Comparison of ENCODE assay signal across 21 mouse cellular contexts in the genomic region with DNA sequence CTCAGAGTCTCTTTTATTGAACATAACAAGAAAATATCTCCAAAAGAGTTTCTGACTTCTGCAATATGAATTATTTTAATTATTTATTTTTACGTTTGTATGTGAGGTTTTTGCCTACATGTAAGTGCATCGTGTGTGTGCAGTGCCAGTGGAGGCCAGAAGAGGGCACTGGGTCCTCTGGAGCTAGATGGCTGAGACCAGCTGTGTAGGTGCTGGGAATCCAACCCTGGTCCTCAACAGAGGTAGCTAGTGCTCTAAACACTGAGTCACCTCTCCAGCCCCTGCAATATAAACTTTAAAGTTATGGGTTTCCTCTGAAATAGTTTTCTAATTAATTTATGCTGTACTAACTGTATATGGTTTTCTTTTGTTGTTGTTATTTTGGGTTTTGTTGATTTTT. TPM values are rescaled to one million over a fixed set of nuclear protein-coding genes. Genes with fewer than 3 reads are reported as not detected.
DNase-seq lines count a peak whose midpoint lies in the region; ATAC-seq and TF ChIP-seq lines count a peak whose summit lies in the region.
"Had no signal": no experiment of that assay in that cellular context is flagged by ENCODE, and none has a peak within 500 bp of the region (broad histone marks: within the 10 kb centered on the region; RNA-seq: fewer than 3 reads in every experiment).

No protein-coding gene starts in this region.

- no peak overlapping the region for H3K9ac ChIP-seq in liver, adult 2 months (ENCODE audit: low read depth, low read length)
- H3K9ac ChIP-seq: embryonic facial prominence, embryonic 12.5 days; forebrain, embryonic 15.5 days; hindbrain, embryonic 14.5 days had no signal

- no peak for DNase-seq in gastrocnemius, adult 2 months
- DNase-seq in gastrocnemius, postnatal 36 days, result no peak
- DNase-seq in liver, adult 2 months (ENCODE audit: extremely low read depth, low read depth, low spot score), result no peak
- DNase-seq in liver, result no peak
- DNase-seq in testis, postnatal 14 days (ENCODE audit: low spot score), result no peak
- DNase-seq in left cerebral cortex, postnatal 10 days (ENCODE audit: extremely low spot score in 1 of 2, low spot score in 2 of 2), result no peak
- DNase-seq: adrenal gland, postnatal 10 days; B cell, adult 2 months; cerebellum, adult 11 months; cerebellum, adult 8-10 months; cerebellum, postnatal 14 days; gastrocnemius, postnatal 10 days; heart, postnatal 10 days had no signal

- ATAC-seq in inflammation-experienced regulatory T-cells, adult 6 months, result no peak
- ATAC-seq: CD4-positive, CD25-positive, alpha-beta regulatory T cell, adult 4 months; forebrain, embryonic 15.5 days had no signal

- 93% methylated on average over 2 of the region's 2 CpGs for WGBS in liver, adult 2 months

- H3K4me1 ChIP-seq in liver, adult 2 months (ENCODE audit: control insufficient read depth, insufficient read depth, low read length), result no peaks in the 10 kb centered on the region
- H3K4me1 ChIP-seq in testis, adult 2 months (ENCODE audit: control insufficient read depth, insufficient read depth, low read length), result no peaks in the 10 kb centered on the region
- H3K4me1 ChIP-seq: embryonic facial prominence, embryonic 12.5 days; forebrain, embryonic 15.5 days had no signal

- no peaks in the 10 kb centered on the region for H3K36me3 ChIP-seq in liver, adult 2 months (ENCODE audit: control insufficient read depth, insufficient read depth, low read length)
- no peaks in the 10 kb centered on the region for H3K36me3 ChIP-seq in testis, adult 2 months (ENCODE audit: control insufficient read depth, insufficient read depth, low read length)
- H3K36me3 ChIP-seq: embryonic facial prominence, embryonic 12.5 days; forebrain, embryonic 15.5 days had no signal

- TF ChIP-seq POLR2A in liver, adult 2 months (IDR thresholded peaks at IDR 0.05; ENCODE audit: extremely low read depth, insufficient read depth, low read length), result no peak
- no peak for TF ChIP-seq POLR2A in testis, adult 2 months (IDR thresholded peaks at IDR 0.05; ENCODE audit: control insufficient read depth, low read depth, low read length)

- H3K27me3 ChIP-seq in liver, adult 2 months (ENCODE audit: control insufficient read depth, insufficient read depth, low read length), result peaks cover 2% of the 10 kb centered on the region; the same call in 1 of the 2 replicates
- H3K27me3 ChIP-seq in testis, adult 2 months (ENCODE audit: control insufficient read depth, insufficient read depth, low read length), result no peaks in the 10 kb centered on the region
- H3K27me3 ChIP-seq: embryonic facial prominence, embryonic 12.5 days; forebrain, embryonic 15.5 days had no signal

- no peak overlapping the region for H3K27ac ChIP-seq in gastrocnemius, adult 2 months
- H3K27ac ChIP-seq in liver, adult 2 months (replicated peaks; ENCODE audit: insufficient read depth, low read depth, low read length), result no peak overlapping the region
- no peak overlapping the region for H3K27ac ChIP-seq in testis, adult 2 months (ENCODE audit: control insufficient read depth, insufficient read depth, low read depth, low read length)
- H3K27ac ChIP-seq: embryonic facial prominence, embryonic 12.5 days; forebrain, embryonic 15.5 days; hindbrain, embryonic 14.5 days had no signal

- TF ChIP-seq CTCF in gastrocnemius, adult 2 months (IDR thresholded peaks at IDR 0.05), result 0 out of 2 replicates have a peak, but pooled peaks have one; percentile 6
- TF ChIP-seq CTCF in liver, adult 2 months (IDR thresholded peaks at IDR 0.05; ENCODE audit: low read depth, low read length), result 0 out of 2 replicates have a peak, but pooled peaks have one; percentile 16
- TF ChIP-seq CTCF in testis, adult 2 months (IDR thresholded peaks at IDR 0.05; ENCODE audit: control insufficient read depth, insufficient read depth, insufficient replicate concordance, low read depth, low read length), result peak; percentile 28; the same call in 1 of the 2 replicates

- H3K79me2 ChIP-seq in liver, adult 2 months (ENCODE audit: control insufficient read depth, insufficient read depth, low read length), result no peaks in the 10 kb centered on the region

- no peak overlapping the region for H3K4me3 ChIP-seq in gastrocnemius, adult 2 months
- no peak overlapping the region for H3K4me3 ChIP-seq in liver, adult 2 months (ENCODE audit: insufficient read depth, low read depth, low read length)
- H3K4me3 ChIP-seq in testis, adult 2 months (ENCODE audit: control insufficient read depth, low read depth, low read length), result no peak overlapping the region
- H3K4me3 ChIP-seq: embryonic facial prominence, embryonic 12.5 days; forebrain, embryonic 15.5 days had no signal

- intact Hi-C loops in gastrocnemius, adult 2 months (cut with DNase I), result no loop called here
- intact Hi-C loops in gastrocnemius, postnatal 36 days (cut with DNase I), result no loop called here
- intact Hi-C loops in left cerebral cortex, postnatal 10 days (cut with DNase I), result no loop called here

RNA-seq across cellular contexts. Expression of gene Tead1, which starts 43.2 kb away (rescaled TPM):
- 100 to 1,000 TPM; 189 to 260 TPM for total RNA-seq in gastrocnemius, adult 2 months (2021)
- 100 to 1,000 TPM; 142 to 162 TPM for total RNA-seq in gastrocnemius, postnatal 36 days (2021)
- 4.1 and 5.9 TPM in 2 replicates for total RNA-seq in liver, adult 2 months (2014; rRNA removed)
- polyA plus RNA-seq in liver, adult 2 months (2012; rRNA removed), result 2.2 and 2.3 TPM in 2 replicates
- polyA plus RNA-seq in testis, adult 2 months (2012; rRNA removed), result 2.1 and 2.3 TPM in 2 replicates
- polyA plus RNA-seq in inflammation-experienced regulatory T-cells, adult 6 months (2017; shearing (Covaris generic)), result under 1 TPM in 2 of 3 experiments, not detected in 1; 0.36 to 0.39 TPM
- 10 to 100 TPM; 14.8 to 15.3 TPM for total RNA-seq in left cerebral cortex, postnatal 10 days (2021)
- total RNA-seq: common myeloid progenitor, adult 5-6 weeks; hematopoietic stem cell, adult 5-6 weeks had no signal

Comparison
In these comparisons a context has a peak if more than half of its experiments do, and no peak if none do; other contexts are left out.
1. RNA of gene Tead1, which starts 43.2 kb away (total RNA-seq): 189 to 260 TPM in gastrocnemius, adult 2 months and 142 to 162 TPM in gastrocnemius, postnatal 36 days; 14.8 to 15.3 TPM in left cerebral cortex, postnatal 10 days and 4.1 to 5.9 TPM in liver, adult 2 months; every median in the first group is over 4 times any median in the second.
2. Peak in every context shown above with its lines, with median percentiles within 50 percentile points of each other: CTCF ChIP-seq.